9 mouse cellular contexts compared by ENCODE assay signal in the genomic region with DNA sequence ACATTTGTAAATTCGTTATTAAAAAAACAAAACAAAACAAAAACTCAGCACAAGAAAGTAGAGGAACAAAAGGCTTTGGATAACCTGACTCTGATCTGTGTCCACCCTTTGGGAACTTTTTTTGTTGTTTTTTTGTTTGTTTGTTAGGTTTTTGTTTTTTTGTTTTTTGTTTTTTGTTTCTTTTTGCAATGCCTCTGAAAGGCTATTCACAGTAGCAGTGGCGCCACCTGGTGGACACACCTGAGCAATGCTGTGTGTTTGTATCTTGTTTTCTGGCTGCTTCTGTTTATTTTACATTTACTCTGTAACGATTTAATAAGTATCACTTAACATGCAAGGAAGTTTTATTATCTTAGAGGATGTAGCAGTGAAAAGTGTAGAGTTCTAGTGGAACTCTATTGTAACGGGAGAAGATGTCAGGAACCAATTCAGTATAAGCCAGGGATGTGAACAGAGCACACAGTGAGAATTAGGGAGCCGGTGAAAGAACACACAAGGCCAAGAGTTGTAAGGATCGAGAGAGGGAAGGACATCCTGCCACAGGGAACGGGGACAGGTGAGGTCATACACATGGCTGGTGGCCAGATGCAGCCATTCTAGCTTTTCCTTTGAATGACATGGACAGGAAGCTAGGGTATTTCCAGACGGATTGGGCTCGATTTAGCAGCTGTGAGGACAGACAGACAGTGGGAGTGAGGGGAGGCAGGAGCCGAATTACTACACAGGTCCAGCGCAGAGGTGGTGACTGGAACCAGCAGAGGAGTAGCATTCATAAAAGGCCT. TPM values are rescaled to one million over a fixed set of nuclear protein-coding genes. Genes with fewer than 3 reads are reported as not detected.
A peak's percentile ranks its signal among the peaks of the same experiment; 100 is the strongest.
DNase-seq lines count a peak whose midpoint lies in the region; ATAC-seq and TF ChIP-seq lines count a peak whose summit lies in the region.
"Had no signal": no experiment of that assay in that cellular context is flagged by ENCODE, and none has a peak within 500 bp of the region (broad histone marks: within the 10 kb centered on the region; RNA-seq: fewer than 3 reads in every experiment).

No protein-coding gene starts in this region.

- no peak overlapping the region; the same call in 1 of the 2 replicates for H3K4me3 ChIP-seq in forebrain, postnatal 0 days (ENCODE audit: low read depth, low read length)
- H3K4me3 ChIP-seq in limb, embryonic 13.5 days = peak overlapping the region; percentile 49; the same call in 1 of the 2 replicates
- H3K4me3 ChIP-seq: erythroblast, embryonic 14.5 days had no signal

- H3K9me3 ChIP-seq in forebrain, postnatal 0 days (ENCODE audit: low read length) = no peaks in the 10 kb centered on the region
- H3K9me3 ChIP-seq in limb, embryonic 13.5 days = no peaks in the 10 kb centered on the region

- peak overlapping the region; percentile 89 for H3K4me2 ChIP-seq in forebrain, postnatal 0 days (ENCODE audit: low read depth)
- peak overlapping the region; percentile 75 for H3K4me2 ChIP-seq in limb, embryonic 13.5 days (replicated peaks)

- no peaks in the 10 kb centered on the region for H3K36me3 ChIP-seq in forebrain, postnatal 0 days (ENCODE audit: insufficient read depth)
- H3K36me3 ChIP-seq in limb, embryonic 13.5 days = peaks cover 10% of the 10 kb centered on the region; the same call in 1 of the 2 replicates

- peak; percentile 73 for DNase-seq in right cerebral cortex, adult 18-20 months
- DNase-seq in right cerebral cortex, postnatal 25 days = no peak
- DNase-seq in cerebellum, adult 18-20 months = peak; percentile 81 to 90
- peak; percentile 87 for DNase-seq in forebrain, postnatal 0 days
- DNase-seq in induced T-regulatory cell, adult 2 months (ENCODE audit: low read depth) = peak; percentile 91
- DNase-seq in naive thymus-derived CD4-positive, alpha-beta T cell, adult 2 months (ENCODE audit: low read depth) = peak; percentile 83
- peak; percentile 94 for DNase-seq in testis, postnatal 10 days (ENCODE audit: low spot score)

- no peaks in the 10 kb centered on the region for H3K27me3 ChIP-seq in forebrain, postnatal 0 days (ENCODE audit: insufficient read depth, low read length)
- H3K27me3 ChIP-seq in limb, embryonic 13.5 days = peaks cover 29% of the 10 kb centered on the region

- TF ChIP-seq CTCF in forebrain, postnatal 0 days (IDR thresholded peaks at IDR 0.05; ENCODE audit: low read depth) = peak; percentile 94

- peaks cover 15% of the 10 kb centered on the region for H3K4me1 ChIP-seq in forebrain, postnatal 0 days (ENCODE audit: insufficient read depth)
- peaks cover 35% of the 10 kb centered on the region for H3K4me1 ChIP-seq in limb, embryonic 13.5 days

- ATAC-seq in forebrain, postnatal 0 days = no peak
- ATAC-seq in limb, embryonic 13.5 days (ENCODE audit: low FRiP score, low read depth) = no peak

- no peak overlapping the region for H3K27ac ChIP-seq in forebrain, postnatal 0 days (ENCODE audit: low read depth, low read length)
- no peak overlapping the region for H3K27ac ChIP-seq in limb, embryonic 13.5 days

- WGBS in forebrain, postnatal 0 days = 49% methylated on average over 11 of the region's 11 CpGs
- 51% methylated on average over 11 of the region's 11 CpGs for WGBS in limb, embryonic 13.5 days

- H3K9ac ChIP-seq in forebrain, postnatal 0 days = no peak overlapping the region
- 0 out of 2 replicates have a peak overlapping the region, but pooled peaks have one; percentile 15 for H3K9ac ChIP-seq in limb, embryonic 13.5 days

RNA-seq across cellular contexts. Expression of a gene that starts 2.4 kb away (rescaled TPM):
- 7.9 and 9.6 TPM in 2 replicates for total RNA-seq in forebrain, postnatal 0 days (2014; rRNA removed)
- 15.5 and 16.7 TPM in 2 replicates for polyA plus RNA-seq in forebrain, postnatal 0 days (2015; fragmentation: Nextera tagmentation; extraction: Ambion mirVana)
- 22.6 and 23.7 TPM in 2 replicates for polyA plus RNA-seq in limb, embryonic 13.5 days (2015; fragmentation: Nextera tagmentation; extraction: Ambion mirVana)
- polyA plus RNA-seq: erythroblast, embryonic 14.5 days had no signal

RNA-seq across cellular contexts. Expression of a gene that starts 6.7 kb away (rescaled TPM):
- total RNA-seq in forebrain, postnatal 0 days (2014; rRNA removed) = 39.5 and 43.9 TPM in 2 replicates
- 10.7 and 19.5 TPM in 2 replicates for polyA plus RNA-seq in forebrain, postnatal 0 days (2015; fragmentation: Nextera tagmentation; extraction: Ambion mirVana)
- polyA plus RNA-seq in limb, embryonic 13.5 days (2015; fragmentation: Nextera tagmentation; extraction: Ambion mirVana) = 12.3 and 12.4 TPM in 2 replicates
